Mouse (Mus musculus): ENCODE measurements around the gene Zscan4-ps1. TPM values are rescaled to one million over a fixed set of nuclear protein-coding genes. Genes with fewer than 3 reads are reported as not detected.
"Not testable (repeated sequence)": the region's sequence is repeated elsewhere in the genome, so short reads cannot be mapped to it uniquely, and the experiment has no call there.

Zscan4-ps1 gene
- polyA plus RNA-seq (2015; fragmentation: Nextera tagmentation; extraction: Ambion mirVana), result not detected in 2 replicates

DNA sequence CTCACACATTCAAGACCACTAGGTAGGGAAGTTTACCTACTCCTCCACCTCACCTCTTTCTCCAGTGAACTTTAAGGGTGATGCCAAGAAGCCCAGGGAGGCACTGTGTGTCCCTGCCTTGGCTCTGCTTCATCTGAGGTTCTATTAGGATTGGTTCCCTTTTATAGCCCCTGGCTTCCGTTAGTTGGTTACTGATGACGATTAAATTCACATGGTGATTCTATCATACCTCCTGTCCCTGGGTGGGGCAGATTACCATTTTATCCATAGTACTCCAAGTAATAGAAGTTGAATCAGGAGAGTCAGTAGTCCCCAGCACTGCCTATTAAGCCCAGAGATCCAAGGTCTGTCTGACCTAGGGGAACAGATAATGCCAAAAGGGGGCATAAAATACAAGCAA is at the start of gene Zscan4-ps1:
Gene Zscan4-ps1, minus strand, starts transcription at position 101 of the 400 bp plus-strand sequence.
- H3K9me3 ChIP-seq, result peaks cover 26% of the 10 kb centered on the region
- H3K4me1 ChIP-seq (replicated peaks), result not testable (repeated sequence)

More for the DNA sequence above, at the start of gene Zscan4-ps1:
- ATAC-seq; H3K27me3 ChIP-seq; H3K36me3 ChIP-seq; H3K9ac ChIP-seq (replicated peaks); H3K4me2 ChIP-seq (replicated peaks); H3K4me3 ChIP-seq (replicated peaks); H3K27ac ChIP-seq: not testable (repeated sequence)
- 92% methylated on average over 2 of the region's 2 CpGs for WGBS

Other genes starting within 250 kb of the Zscan4-ps1 start
- gene Zscan4b, start 164.6 kb downstream of the Zscan4-ps1 start, polyA plus RNA-seq (2015; fragmentation: Nextera tagmentation; extraction: Ambion mirVana), result not detected in 2 replicates
- gene Zscan4c, start 63.9 kb downstream of the Zscan4-ps1 start, polyA plus RNA-seq (2015; fragmentation: Nextera tagmentation; extraction: Ambion mirVana), result not detected in 2 replicates
- gene Zscan4d, start 96.5 kb upstream of the Zscan4-ps1 start, polyA plus RNA-seq (2015; fragmentation: Nextera tagmentation; extraction: Ambion mirVana), result not detected in 2 replicates
- not detected in 2 replicates for gene Zscan4e, start 241.0 kb upstream of the Zscan4-ps1 start, polyA plus RNA-seq (2015; fragmentation: Nextera tagmentation; extraction: Ambion mirVana)

Data from midbrain, embryonic 13.5 days (tissue).